Mouse (Mus musculus) thymus, postnatal 10 days (tissue): ENCODE data around the gene Psg20.
"Not testable (repeated sequence)": the region's sequence is repeated elsewhere in the genome, so short reads cannot be mapped to it uniquely, and the experiment has no call there.

Source experiments
- DNase-seq, 2 experiments: peaks; one replicate each; pipeline ENCODE4 v3.0.0; 2021; ENCODE audit warnings: low spot score in 2 of 2

Psg20 gene

DNA sequence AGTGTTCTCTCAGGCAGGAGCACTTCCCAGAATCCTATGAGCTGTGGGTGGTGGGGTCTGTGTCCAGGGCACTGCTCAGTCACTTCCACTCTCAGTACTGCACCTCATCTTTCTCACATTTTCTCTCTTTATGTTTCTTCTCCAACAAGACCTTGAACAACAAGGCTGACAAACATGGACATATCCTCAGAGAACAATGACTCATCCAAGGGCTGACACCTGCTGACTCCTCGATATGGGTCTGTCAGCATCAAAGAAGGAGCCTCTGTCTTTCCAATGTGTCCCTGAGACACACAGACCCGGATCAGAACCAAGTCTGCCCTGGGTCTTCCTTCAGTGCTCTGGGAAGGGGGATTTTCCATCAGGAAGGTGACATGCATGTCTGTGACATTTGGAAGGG lies at the start of gene Psg20:
TSS of gene Psg20 (minus strand) at position 101 of the 400 bp plus-strand sequence.
- DNase-seq = no peak

DNA sequence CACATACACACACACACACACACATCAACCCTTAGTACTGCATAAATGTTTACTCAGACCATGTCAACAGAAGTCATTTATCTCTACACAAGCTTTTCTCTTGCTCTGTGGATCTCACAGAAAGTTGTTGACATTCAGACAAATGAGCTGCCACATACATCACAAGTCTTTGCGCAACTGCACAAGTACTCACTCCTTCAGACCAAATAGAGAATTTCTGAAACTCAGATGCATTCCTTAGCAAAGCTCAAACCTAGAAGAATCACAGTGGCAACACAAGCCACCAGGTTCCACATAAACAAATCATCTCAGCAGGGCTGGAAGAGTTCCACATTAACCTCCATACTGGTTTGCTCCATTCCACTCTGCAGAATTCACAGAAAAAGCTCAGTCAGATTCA lies 48.5 kb upstream of the Psg20 start:
- DNase-seq = no peak

DNA sequence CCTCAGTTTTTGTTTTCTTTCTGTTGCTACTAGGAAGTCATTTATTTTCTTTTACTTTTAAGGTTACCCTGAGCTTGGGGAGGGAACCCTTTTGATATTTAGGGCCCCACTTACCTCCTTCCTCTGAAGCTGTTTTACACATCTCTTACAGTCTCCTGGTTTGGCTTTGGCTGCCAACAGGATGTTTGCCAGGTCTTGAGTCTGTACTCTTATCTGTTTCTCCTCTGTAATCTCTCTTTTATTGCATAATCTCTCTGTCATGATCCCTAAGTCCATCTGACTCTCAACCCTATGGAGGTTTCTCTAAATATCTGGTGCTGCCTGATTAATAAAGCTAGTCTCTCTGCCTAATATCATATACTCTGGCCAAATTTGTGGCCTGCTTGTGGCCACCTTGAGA lies 47.1 kb upstream of the Psg20 start:
- no peak for DNase-seq

DNA sequence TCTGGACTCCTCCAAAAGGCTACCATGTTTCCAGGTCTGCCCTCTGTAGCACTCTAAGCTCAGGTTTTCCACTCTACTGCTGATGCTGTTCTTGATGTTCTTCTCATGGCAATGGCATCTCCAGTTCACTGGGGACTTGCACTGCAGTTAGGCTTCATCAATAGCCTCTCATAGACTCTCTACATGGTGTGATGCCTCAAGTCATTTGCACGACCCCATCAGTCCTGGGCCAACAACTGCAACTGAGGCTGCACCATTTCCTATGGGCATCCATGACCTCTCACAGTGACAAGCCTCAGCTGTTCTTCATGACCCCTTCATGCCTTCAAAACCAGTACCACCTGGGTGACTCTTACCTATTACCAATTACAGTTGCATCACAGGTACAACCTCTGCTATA lies 42.4 kb upstream of the Psg20 start:
- DNase-seq = no peak

DNA sequence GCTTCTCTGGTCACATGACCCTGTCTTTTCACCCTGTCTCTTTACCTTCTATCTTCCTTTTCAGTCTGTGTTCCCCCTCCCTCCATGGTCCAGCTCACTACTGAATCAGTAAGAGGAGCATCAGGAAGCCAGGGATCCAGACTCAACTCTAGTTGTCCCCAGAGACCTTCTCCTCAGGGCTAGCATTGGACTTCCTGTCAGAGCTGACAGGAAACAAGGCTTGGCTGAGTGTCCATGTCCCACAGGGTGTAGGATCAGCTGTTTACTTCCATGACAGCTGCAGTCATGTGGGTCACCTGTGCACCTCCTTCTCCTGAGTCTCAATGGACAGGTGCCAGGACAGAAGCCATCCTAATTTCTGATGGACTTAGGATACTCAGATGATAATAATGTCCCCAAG lies 39.9 kb upstream of the Psg20 start:
- DNase-seq = not testable (repeated sequence)

DNA sequence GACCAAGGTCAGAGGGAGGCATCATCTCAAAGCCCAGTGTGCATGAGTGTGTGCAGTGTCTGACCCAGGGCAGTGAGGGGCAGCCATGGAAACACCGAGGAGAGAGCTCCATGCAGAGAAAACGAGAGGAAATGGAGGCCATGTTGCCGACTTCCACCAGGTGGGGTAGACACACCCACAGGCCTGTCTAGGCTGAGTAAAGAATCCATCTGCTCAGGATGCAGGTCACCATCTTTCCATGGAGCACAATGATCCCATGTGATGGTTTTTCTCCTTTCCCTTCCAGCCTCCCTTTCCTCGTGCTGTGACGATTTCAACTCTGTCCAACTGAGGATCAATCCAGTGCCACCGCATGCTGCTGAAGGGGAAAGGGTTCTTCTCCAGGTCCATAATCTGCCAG lies 38.0 kb upstream of the Psg20 start:
- no peak for DNase-seq

DNA sequence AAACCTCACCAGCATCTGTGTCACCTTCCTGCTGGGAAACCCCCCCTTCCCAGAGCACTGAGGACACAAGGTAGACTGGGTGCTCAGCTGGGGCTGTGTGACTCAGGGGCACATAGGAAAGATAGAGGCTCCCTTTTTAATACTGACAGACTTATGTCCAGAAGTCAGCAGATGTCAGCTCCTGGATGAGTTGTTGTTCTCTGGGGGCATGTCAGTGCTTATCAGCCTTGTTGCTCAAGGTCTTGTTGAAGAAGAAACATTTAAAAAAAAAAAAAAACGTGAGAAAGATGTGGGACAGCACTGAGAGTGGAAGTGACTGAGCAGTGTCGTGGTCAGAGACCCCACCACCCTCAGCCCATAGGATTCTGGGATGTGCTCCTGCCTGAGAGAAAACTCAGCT lies 31.8 kb upstream of the Psg20 start, which contains the start of gene Psg22:
TSS of gene Psg22 (plus strand) at position 301 of the 400 bp plus-strand sequence.
- no peak for DNase-seq

DNA sequence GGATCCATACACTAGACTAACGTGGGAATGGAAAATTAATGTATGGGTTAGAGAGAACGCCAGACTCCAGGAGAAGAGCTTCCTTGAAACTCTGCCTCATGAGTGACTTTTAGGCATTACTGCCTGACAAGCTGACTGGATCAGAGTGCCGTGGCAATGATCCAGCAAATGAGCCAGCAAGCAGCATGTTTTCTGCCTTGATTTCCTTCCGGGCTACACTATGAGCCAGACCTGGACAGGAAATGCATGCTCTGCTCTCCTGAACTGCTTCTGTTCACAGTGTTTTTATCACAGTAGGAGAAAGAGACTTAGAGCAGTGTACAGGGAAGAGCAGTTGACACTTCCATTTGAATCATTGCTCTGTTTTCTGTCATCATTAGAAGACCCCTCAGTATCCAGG lies 29.6 kb upstream of the Psg20 start:
- DNase-seq = no peak

DNA sequence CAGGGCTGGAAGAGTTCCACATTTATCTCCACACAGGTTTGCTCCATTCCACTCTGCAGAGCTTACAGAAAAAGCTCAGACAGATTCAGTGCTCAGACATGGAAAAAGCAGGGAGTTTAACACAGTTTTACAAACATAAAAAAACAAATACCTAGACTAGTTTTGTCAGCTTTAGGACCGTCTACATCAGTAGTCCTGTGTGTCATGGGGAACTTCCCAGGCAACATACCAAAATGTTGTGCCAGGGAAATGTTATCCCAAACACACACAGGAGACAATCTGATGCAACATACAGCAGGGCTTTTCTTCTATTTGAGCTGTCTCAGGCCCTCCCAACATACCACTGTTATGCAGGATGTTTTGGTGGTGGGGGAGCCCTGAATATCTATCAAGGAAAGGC lies 24.9 kb upstream of the Psg20 start:
- no peak for DNase-seq

DNA sequence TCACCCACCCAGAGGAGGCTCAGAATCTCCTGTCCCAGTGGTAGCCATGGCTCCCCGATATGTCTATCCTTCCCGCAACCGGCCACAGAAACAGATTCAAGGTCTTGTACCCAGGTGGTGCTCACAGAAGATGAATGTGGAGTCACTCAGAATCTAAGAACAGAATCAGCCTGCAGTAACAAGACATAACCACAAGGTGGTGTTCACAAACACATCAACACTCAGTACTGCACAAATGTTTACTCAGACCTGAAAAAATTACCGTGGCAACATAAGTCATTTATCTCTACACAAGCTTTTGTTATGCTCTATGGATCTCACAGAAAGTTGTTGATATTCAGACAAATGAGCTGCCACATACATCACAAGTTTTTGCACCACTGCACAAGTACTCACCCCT lies 24.3 kb upstream of the Psg20 start:
- DNase-seq = not testable (repeated sequence)

DNA sequence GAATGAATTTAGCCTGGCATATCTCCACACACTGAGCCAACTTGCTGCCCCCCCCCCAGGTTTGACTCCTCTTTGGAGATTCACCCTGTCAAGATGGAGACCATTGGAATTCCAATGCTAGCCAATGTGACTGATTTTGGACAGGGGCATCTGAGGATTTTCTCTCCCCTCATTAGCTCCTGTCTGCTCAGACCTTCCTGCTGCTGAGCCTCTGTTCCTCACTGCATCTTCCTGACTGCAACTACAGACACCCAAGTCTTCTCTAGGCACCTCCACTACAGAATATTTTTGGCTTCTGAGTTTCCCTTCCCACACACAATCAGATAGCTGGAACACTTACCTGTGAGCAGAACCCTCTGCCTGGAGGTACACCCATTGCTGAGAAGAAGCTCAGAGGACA lies 399 bp downstream of the Psg20 start:
- no peak for DNase-seq

DNA sequence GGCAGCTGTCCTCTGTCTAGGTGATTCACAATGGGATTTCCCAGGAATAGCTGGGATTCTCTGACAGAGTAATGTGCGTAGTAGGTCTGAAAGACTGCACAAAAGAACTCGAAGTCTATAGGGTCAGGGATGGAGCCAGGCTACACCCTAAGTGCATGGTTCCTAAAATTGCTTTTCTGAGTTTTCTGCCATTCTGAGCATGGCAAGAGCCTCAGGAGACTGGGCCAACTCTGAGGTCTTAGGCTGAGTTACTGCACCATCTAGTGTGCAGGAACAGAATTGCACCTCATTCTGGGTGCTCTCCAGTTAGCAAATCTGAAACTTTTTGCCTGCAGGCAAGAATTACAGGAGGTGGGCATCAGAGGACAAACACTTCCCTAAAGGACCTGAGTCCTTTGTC lies 6.2 kb downstream of the Psg20 start:
- DNase-seq = no peak

DNA sequence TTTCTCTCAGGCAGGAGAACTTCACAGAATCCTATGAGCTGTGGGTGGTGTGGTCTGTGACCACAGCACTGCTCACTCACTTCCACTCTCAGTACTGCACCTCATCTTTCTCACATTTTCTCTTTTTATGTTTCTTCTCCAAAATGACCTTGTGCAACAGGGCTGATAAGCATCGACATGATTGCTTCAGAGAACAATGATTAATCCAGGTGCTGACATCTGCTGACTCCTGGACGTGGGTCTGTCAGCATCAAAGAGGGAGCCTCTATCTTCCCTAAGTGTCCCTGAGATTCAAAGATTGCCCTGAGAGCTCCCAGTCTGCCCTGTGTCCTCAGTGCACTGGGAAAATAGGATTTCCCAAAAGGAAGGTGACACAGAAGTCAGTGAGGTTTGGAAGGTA lies 29.4 kb downstream of the Psg20 start, which contains the start of gene Psg21:
TSS of gene Psg21 (minus strand) at position 101 of the 400 bp plus-strand sequence.
- not testable (repeated sequence) for DNase-seq

DNA sequence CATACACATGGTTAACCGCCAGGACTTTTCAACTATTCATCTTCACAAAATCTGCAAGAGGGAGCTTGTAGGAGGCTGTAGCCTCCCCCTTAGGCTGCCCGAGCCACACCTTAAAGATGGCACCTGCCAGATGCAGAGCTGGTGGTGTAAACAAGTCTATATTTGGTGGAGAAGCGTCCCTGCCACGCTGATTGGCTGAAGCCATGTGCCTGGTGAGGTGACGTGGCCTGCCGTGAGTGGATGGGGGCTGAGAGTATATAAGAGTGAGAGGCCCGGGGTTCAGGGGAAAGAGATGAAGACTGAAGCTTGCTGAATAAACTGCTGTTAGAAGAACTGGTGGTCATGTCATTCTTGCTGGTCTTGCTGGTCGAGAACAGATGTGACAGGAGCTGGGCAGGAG lies 59.1 kb downstream of the Psg20 start:
- not testable (repeated sequence) for DNase-seq
